Mouse (Mus musculus): ENCODE measurements around the gene Tmem110.

Gene Tmem110

GRCm38 (mm10) chr14:30906001-30906400 lies 80.6 kb downstream of the Tmem110 start:
- DNase-seq = no peak

GRCm38 (mm10) chr14:30907814-30908265 lies 82.5 kb downstream of the Tmem110 start:
- no peak for DNase-seq

- DNase-seq = no peak
Observed at GRCm38 (mm10) chr14:30911141-30911540, 85.8 kb downstream of the Tmem110 start.

- no peak for DNase-seq
Observed at GRCm38 (mm10) chr14:30912641-30913040, 87.3 kb downstream of the Tmem110 start.

GRCm38 (mm10) chr14:30913404-30913803 lies 88.0 kb downstream of the Tmem110 start:
- no peak for DNase-seq

- no peak for DNase-seq
Observed at GRCm38 (mm10) chr14:30916516-30916915, 91.1 kb downstream of the Tmem110 start.

GRCm38 (mm10) chr14:30922053-30922670 lies 96.8 kb downstream of the Tmem110 start:
- no peak for DNase-seq

GRCm38 (mm10) chr14:30923375-30924105 lies 98.2 kb downstream of the Tmem110 start, which contains the start of gene Itih3:
TSS of gene Itih3 (minus strand) at chr14:30923760.
- no peak for DNase-seq

- DNase-seq = no peak
Observed at GRCm38 (mm10) chr14:30925492-30925891, 100.1 kb downstream of the Tmem110 start.
